Comparison of ENCODE assay signal across 8 mouse cellular contexts in the genomic region with DNA sequence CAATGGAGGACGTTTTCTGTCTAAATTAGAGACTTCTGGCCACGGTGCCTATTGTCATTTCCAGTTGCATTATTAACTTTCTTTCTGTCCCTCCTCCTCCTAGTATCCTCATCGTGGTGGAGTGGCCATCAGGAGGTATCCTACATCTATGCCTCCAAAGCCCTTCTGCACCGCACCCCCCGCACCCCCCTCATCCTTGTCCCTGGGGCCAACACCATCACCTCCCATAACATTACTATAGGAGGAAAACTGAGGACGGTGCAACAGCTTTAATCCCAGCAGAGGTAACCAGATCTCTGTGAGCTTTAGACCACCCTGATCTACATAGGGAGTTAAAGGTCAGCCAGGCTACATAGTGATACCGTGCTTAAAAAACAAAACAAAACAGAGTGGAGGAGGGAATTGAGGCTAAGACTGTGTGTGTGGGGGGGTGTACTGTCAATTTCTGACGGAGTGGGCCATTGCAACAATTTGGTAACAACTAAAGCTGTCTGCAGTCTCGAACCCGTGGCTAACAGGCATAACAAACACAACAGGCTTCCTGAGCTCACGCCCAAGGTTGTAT. TPM values are rescaled to one million over a fixed set of nuclear protein-coding genes. Genes with fewer than 3 reads are reported as not detected.
DNase-seq lines count a peak whose midpoint lies in the region; ATAC-seq and TF ChIP-seq lines count a peak whose summit lies in the region.

No protein-coding gene starts in this region.

- peak; percentile 1; the same call in 1 of the 2 replicates for ATAC-seq in embryonic facial prominence, embryonic 14.5 days (ENCODE audit: low read depth)
- no peak; the same call in 1 of the 2 replicates for ATAC-seq in intestine, embryonic 14.5 days (replicated peaks; ENCODE audit: low FRiP score, low TSS enrichment, low read depth)
- peak; percentile 65 for ATAC-seq in neural tube, embryonic 12.5 days (ENCODE audit: low FRiP score, low read depth)

- H3K4me3 ChIP-seq in lung, adult 2 months (replicated peaks; ENCODE audit: extremely low read depth, low read depth, low read length) = peak overlapping the region; percentile 75
- peak overlapping the region; percentile 90 for H3K4me3 ChIP-seq in embryonic facial prominence, embryonic 14.5 days (ENCODE audit: low read depth, low read length)
- H3K4me3 ChIP-seq in intestine, embryonic 14.5 days (ENCODE audit: low read depth, low read length) = peak overlapping the region; percentile 82
- peak overlapping the region; percentile 90 for H3K4me3 ChIP-seq in neural tube, embryonic 12.5 days

- peaks cover 24% of the 10 kb centered on the region for H3K36me3 ChIP-seq in embryonic facial prominence, embryonic 14.5 days (ENCODE audit: control insufficient read depth, insufficient read depth, low read length)
- H3K36me3 ChIP-seq in intestine, embryonic 14.5 days (ENCODE audit: control insufficient read depth, insufficient read depth, low read length) = peaks cover 22% of the 10 kb centered on the region
- peaks cover 15% of the 10 kb centered on the region for H3K36me3 ChIP-seq in neural tube, embryonic 12.5 days

- peaks cover 7% of the 10 kb centered on the region; the same call in 1 of the 2 replicates for H3K4me1 ChIP-seq in lung, adult 2 months (ENCODE audit: control insufficient read depth, insufficient read depth, low read length)
- H3K4me1 ChIP-seq in embryonic facial prominence, embryonic 14.5 days (ENCODE audit: control insufficient read depth, insufficient read depth, low read length) = peaks cover 6% of the 10 kb centered on the region
- peaks cover 6% of the 10 kb centered on the region for H3K4me1 ChIP-seq in intestine, embryonic 14.5 days (replicated peaks; ENCODE audit: control insufficient read depth, insufficient read depth, low read length)
- peaks cover 10% of the 10 kb centered on the region for H3K4me1 ChIP-seq in neural tube, embryonic 12.5 days

- DNase-seq in lung, adult 2 months = no peak
- DNase-seq in lung, postnatal 36 days = no peak
- DNase-seq in embryonic facial prominence, embryonic 14.5 days (ENCODE audit: low spot score) = no peak
- DNase-seq in intestine, embryonic 14.5 days (ENCODE audit: low spot score) = no peak
- DNase-seq in right cerebral cortex, postnatal 25 days = no peak
- no peak for DNase-seq in urinary bladder, postnatal 14 days (ENCODE audit: low spot score)
- DNase-seq in layer of hippocampus, postnatal 36 days = no peak

- WGBS in lung, adult 2 months = 58% methylated on average over 11 of the region's 11 CpGs
- WGBS in embryonic facial prominence, embryonic 14.5 days = 52% methylated on average over 11 of the region's 11 CpGs
- 62% methylated on average over 11 of the region's 11 CpGs for WGBS in intestine, embryonic 14.5 days
- 63% methylated on average over 11 of the region's 11 CpGs for WGBS in neural tube, embryonic 12.5 days

- no peaks in the 10 kb centered on the region for H3K9me3 ChIP-seq in embryonic facial prominence, embryonic 14.5 days (ENCODE audit: control insufficient read depth, low read length)
- no peaks in the 10 kb centered on the region for H3K9me3 ChIP-seq in intestine, embryonic 14.5 days (ENCODE audit: control insufficient read depth, low read length)
- H3K9me3 ChIP-seq in neural tube, embryonic 12.5 days = no peaks in the 10 kb centered on the region

- no peaks in the 10 kb centered on the region for H3K27me3 ChIP-seq in embryonic facial prominence, embryonic 14.5 days (replicated peaks; ENCODE audit: control insufficient read depth, insufficient read depth, low read length)
- no peaks in the 10 kb centered on the region for H3K27me3 ChIP-seq in intestine, embryonic 14.5 days (replicated peaks; ENCODE audit: control insufficient read depth, insufficient read depth, low read length)
- H3K27me3 ChIP-seq in neural tube, embryonic 12.5 days (replicated peaks) = no peaks in the 10 kb centered on the region

- peak overlapping the region; percentile 91 for H3K9ac ChIP-seq in embryonic facial prominence, embryonic 14.5 days (ENCODE audit: low read depth, low read length)
- peak overlapping the region; percentile 83 for H3K9ac ChIP-seq in intestine, embryonic 14.5 days (ENCODE audit: low read length)
- peak overlapping the region; percentile 82; the same call in 1 of the 2 replicates for H3K9ac ChIP-seq in neural tube, embryonic 12.5 days

- no peak for TF ChIP-seq CTCF in lung, adult 2 months (IDR thresholded peaks at IDR 0.05; ENCODE audit: insufficient read depth, low read length)

- no peak for TF ChIP-seq POLR2A in lung, adult 2 months (IDR thresholded peaks at IDR 0.05; ENCODE audit: borderline replicate concordance, extremely low read depth, low read depth, low read length)

- no peak overlapping the region for H3K27ac ChIP-seq in embryonic facial prominence, embryonic 14.5 days (replicated peaks; ENCODE audit: low read depth, low read length)
- 0 out of 2 replicates have a peak overlapping the region, but pooled peaks have one; percentile 33 for H3K27ac ChIP-seq in intestine, embryonic 14.5 days (ENCODE audit: low read depth)
- H3K27ac ChIP-seq in neural tube, embryonic 12.5 days = no peak overlapping the region

- H3K4me2 ChIP-seq in embryonic facial prominence, embryonic 14.5 days (ENCODE audit: low read depth, low read length) = peak overlapping the region; percentile 62
- H3K4me2 ChIP-seq in intestine, embryonic 14.5 days (ENCODE audit: low read length) = peak overlapping the region; percentile 91
- peak overlapping the region; percentile 91 for H3K4me2 ChIP-seq in neural tube, embryonic 12.5 days (replicated peaks)

RNA-seq across cellular contexts. Expression of gene Cox5b, which starts 0.5 kb away (rescaled TPM):
- 249 and 279 TPM in 2 replicates for polyA plus RNA-seq in lung, adult 2 months (2012; rRNA removed)
- polyA plus RNA-seq in embryonic facial prominence, embryonic 14.5 days (2014; fragmentation: Nextera tagmentation; extraction: Ambion mirVana) = 579 and 661 TPM in 2 replicates
- polyA plus RNA-seq in intestine, embryonic 14.5 days (2014; fragmentation: Nextera tagmentation; extraction: Ambion mirVana) = 736 and 800 TPM in 2 replicates
- 532 and 537 TPM in 2 replicates for polyA plus RNA-seq in neural tube, embryonic 12.5 days (2016; fragmentation: Nextera tagmentation; extraction: Ambion mirVana)
- 100 to 1,000 TPM; 648 to 684 TPM for total RNA-seq in layer of hippocampus, postnatal 36 days (2021)

RNA-seq across cellular contexts. Expression of gene Fam178b, which starts 7.8 kb away (rescaled TPM):
- 11.2 and 13.9 TPM in 2 replicates for polyA plus RNA-seq in lung, adult 2 months (2012; rRNA removed)
- polyA plus RNA-seq in embryonic facial prominence, embryonic 14.5 days (2014; fragmentation: Nextera tagmentation; extraction: Ambion mirVana) = 1.0 and 1.6 TPM in 2 replicates
- polyA plus RNA-seq in intestine, embryonic 14.5 days (2014; fragmentation: Nextera tagmentation; extraction: Ambion mirVana) = 0.39 and 0.55 TPM in 2 replicates
- 0.33 and 0.48 TPM in 2 replicates for polyA plus RNA-seq in neural tube, embryonic 12.5 days (2016; fragmentation: Nextera tagmentation; extraction: Ambion mirVana)
- not detected for total RNA-seq in layer of hippocampus, postnatal 36 days (2021)

RNA-seq across cellular contexts. Expression of gene 4933424G06Rik, which starts 19.2 kb away (rescaled TPM):
- not detected in 2 replicates for polyA plus RNA-seq in lung, adult 2 months (2012; rRNA removed)
- polyA plus RNA-seq in embryonic facial prominence, embryonic 14.5 days (2014; fragmentation: Nextera tagmentation; extraction: Ambion mirVana) = not detected in 2 replicates
- polyA plus RNA-seq in intestine, embryonic 14.5 days (2014; fragmentation: Nextera tagmentation; extraction: Ambion mirVana) = not detected in 2 replicates
- polyA plus RNA-seq in neural tube, embryonic 12.5 days (2016; fragmentation: Nextera tagmentation; extraction: Ambion mirVana) = 0.42 TPM in 1 of 2 replicates, not detected in the other
- total RNA-seq in layer of hippocampus, postnatal 36 days (2021) = not detected

RNA-seq across cellular contexts. Expression of gene Actr1b, which starts 23.5 kb away (rescaled TPM):
- 107 and 111 TPM in 2 replicates for polyA plus RNA-seq in lung, adult 2 months (2012; rRNA removed)
- polyA plus RNA-seq in embryonic facial prominence, embryonic 14.5 days (2014; fragmentation: Nextera tagmentation; extraction: Ambion mirVana) = 92.7 and 96.4 TPM in 2 replicates
- 97.0 and 101 TPM in 2 replicates for polyA plus RNA-seq in intestine, embryonic 14.5 days (2014; fragmentation: Nextera tagmentation; extraction: Ambion mirVana)
- polyA plus RNA-seq in neural tube, embryonic 12.5 days (2016; fragmentation: Nextera tagmentation; extraction: Ambion mirVana) = 119 and 131 TPM in 2 replicates
- 100 to 1,000 TPM; 246 to 247 TPM for total RNA-seq in layer of hippocampus, postnatal 36 days (2021)
